Mouse (Mus musculus): ENCODE results near the gene Ppp3ca.

DNA sequence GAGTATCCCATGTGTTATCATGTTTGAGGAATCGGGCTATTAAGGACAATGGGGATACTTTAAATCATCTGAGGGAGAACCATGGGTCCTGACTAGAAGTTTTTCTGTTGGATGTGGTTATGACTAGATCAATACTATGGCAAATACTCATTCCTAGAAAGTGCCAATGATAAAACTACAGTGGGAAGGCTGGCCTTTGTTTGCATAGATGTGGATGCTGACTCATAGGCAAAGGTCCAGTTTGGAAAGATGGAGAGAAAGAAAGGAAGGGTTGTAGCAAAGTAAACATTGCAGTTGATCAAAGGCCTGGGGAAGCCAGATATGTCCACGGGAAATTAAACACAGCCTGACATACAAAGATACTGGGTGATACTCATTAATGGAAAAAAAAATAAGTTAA is 142.9 kb downstream of the Ppp3ca start:
- TF ChIP-seq CTCF (IDR thresholded peaks at IDR 0.05; ENCODE audit: extremely low read depth, insufficient read depth, low read length) (no peak), POLR2A (IDR thresholded peaks at IDR 0.05; ENCODE audit: extremely low read depth, insufficient read depth, low read length) (no peak)
